Comparison of ENCODE assay signal across 10 mouse cellular contexts in the genomic region with DNA sequence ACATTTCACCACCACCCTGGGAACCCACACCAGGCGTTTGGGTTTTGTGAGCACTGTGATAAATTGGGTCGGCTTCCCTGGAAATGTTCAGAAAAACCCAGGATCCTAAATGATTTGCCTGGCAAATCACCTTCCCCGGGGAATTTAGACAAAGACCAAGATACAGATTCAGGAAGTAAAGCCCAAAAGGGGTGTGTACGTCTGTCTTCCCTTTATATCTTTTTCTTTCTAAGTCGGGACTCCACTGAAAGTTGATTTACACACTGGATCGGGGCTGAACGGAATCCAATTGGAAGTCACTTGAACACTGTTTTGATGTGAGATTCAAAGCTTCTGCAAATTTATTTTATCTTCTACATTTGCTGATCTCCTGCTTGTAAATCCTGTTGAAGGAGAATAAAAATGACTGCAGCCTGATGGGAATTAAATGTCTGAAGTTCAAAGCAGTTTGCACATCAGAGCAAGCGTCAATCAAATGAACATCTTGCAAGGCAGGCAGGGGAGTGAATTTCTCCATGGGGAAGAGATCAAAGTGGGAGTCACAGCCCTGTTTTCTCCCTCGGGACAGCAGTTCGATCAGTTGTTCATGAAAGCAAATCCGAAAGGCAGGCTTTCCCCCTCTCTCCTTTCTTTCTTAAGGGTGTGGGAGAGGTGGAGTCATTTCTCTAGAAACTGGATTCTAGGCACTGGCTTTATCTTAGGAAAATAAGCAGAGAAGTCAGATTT.
A peak's percentile ranks its signal among the peaks of the same experiment; 100 is the strongest.
DNase-seq lines count a peak whose midpoint lies in the region; ATAC-seq and TF ChIP-seq lines count a peak whose summit lies in the region.
"Had no signal": no experiment of that assay in that cellular context is flagged by ENCODE, and none has a peak within 500 bp of the region (broad histone marks: within the 10 kb centered on the region; RNA-seq: fewer than 3 reads in every experiment).

No protein-coding gene starts in this region.

- H3K4me2 ChIP-seq in kidney, embryonic 14.5 days (replicated peaks; ENCODE audit: low read depth, low read length) = peak overlapping the region; percentile 10; the same call in 1 of the 2 replicates
- no peak overlapping the region for H3K4me2 ChIP-seq in hindbrain, embryonic 11.5 days (replicated peaks; ENCODE audit: low read depth, low read length)
- peak overlapping the region; percentile 23; the same call in 1 of the 2 replicates for H3K4me2 ChIP-seq in midbrain, embryonic 13.5 days (replicated peaks)

- H3K36me3 ChIP-seq in kidney, embryonic 14.5 days (ENCODE audit: control insufficient read depth, insufficient read depth, low read length) = no peaks in the 10 kb centered on the region
- H3K36me3 ChIP-seq in kidney, adult 2 months (ENCODE audit: control insufficient read depth, insufficient read depth, low read length) = no peaks in the 10 kb centered on the region
- H3K36me3 ChIP-seq in hindbrain, embryonic 11.5 days (ENCODE audit: control insufficient read depth, insufficient read depth, low read length) = no peaks in the 10 kb centered on the region
- no peaks in the 10 kb centered on the region for H3K36me3 ChIP-seq in midbrain, embryonic 13.5 days

- no peak for TF ChIP-seq CTCF in kidney, adult 2 months (conservative IDR thresholded peaks at IDR 0.05; ENCODE audit: insufficient read depth, insufficient read length, low read depth, low read length)

- ATAC-seq in kidney, embryonic 14.5 days (ENCODE audit: low FRiP score, low TSS enrichment) = no peak
- peak; percentile 17; the same call in 1 of the 2 replicates for ATAC-seq in hindbrain, embryonic 11.5 days (ENCODE audit: low FRiP score)
- ATAC-seq in midbrain, embryonic 13.5 days = peak; percentile 67
- ATAC-seq in erythroblast, adult 5-6 weeks (replicated peaks; ENCODE audit: low FRiP score, poor library complexity, severe bottlenecking) = no peak
- ATAC-seq: inflammation-experienced regulatory T-cells, adult 6 months had no signal

- no peaks in the 10 kb centered on the region for H3K27me3 ChIP-seq in kidney, embryonic 14.5 days (ENCODE audit: control insufficient read depth, insufficient read depth, low read length)
- no peaks in the 10 kb centered on the region for H3K27me3 ChIP-seq in kidney, adult 2 months (replicated peaks; ENCODE audit: control insufficient read depth, insufficient read depth, low read length)
- no peaks in the 10 kb centered on the region for H3K27me3 ChIP-seq in hindbrain, embryonic 11.5 days (ENCODE audit: control insufficient read depth, insufficient read depth, low read length)
- no peaks in the 10 kb centered on the region for H3K27me3 ChIP-seq in midbrain, embryonic 13.5 days

- 8% methylated on average over 11 of the region's 11 CpGs for WGBS in kidney, embryonic 14.5 days
- 53% methylated on average over 11 of the region's 11 CpGs for WGBS in kidney, adult 2 months
- WGBS in hindbrain, embryonic 11.5 days = 13% methylated on average over 11 of the region's 11 CpGs
- 6% methylated on average over 11 of the region's 11 CpGs for WGBS in midbrain, embryonic 13.5 days

- H3K9me3 ChIP-seq in kidney, embryonic 14.5 days (ENCODE audit: control insufficient read depth, low read length) = no peaks in the 10 kb centered on the region
- H3K9me3 ChIP-seq in hindbrain, embryonic 11.5 days (ENCODE audit: control insufficient read depth, low read length) = no peaks in the 10 kb centered on the region
- H3K9me3 ChIP-seq in midbrain, embryonic 13.5 days = no peaks in the 10 kb centered on the region

- TF ChIP-seq POLR2A in kidney, adult 2 months (IDR thresholded peaks at IDR 0.05; ENCODE audit: low read depth, low read length) = no peak

- H3K9ac ChIP-seq in kidney, embryonic 14.5 days (ENCODE audit: low read depth, low read length) = no peak overlapping the region
- H3K9ac ChIP-seq in hindbrain, embryonic 11.5 days (ENCODE audit: low read depth, low read length) = no peak overlapping the region
- no peak overlapping the region for H3K9ac ChIP-seq in midbrain, embryonic 13.5 days (replicated peaks)

- DNase-seq in kidney, adult 2 months = no peak
- DNase-seq in brain, adult 2 months (ENCODE audit: low read depth, low spot score) = peak; percentile 41
- DNase-seq in hindbrain, embryonic 11.5 days (ENCODE audit: low spot score) = no peak
- no peak for DNase-seq in urinary bladder, postnatal 4 days (ENCODE audit: low spot score in 2 of 2)
- DNase-seq in spleen, postnatal 4 days (ENCODE audit: low spot score in 2 of 2) = no peak
- DNase-seq: gastrocnemius, postnatal 25 days had no signal

- peaks cover 30% of the 10 kb centered on the region for H3K4me1 ChIP-seq in kidney, embryonic 14.5 days (ENCODE audit: control insufficient read depth, insufficient read depth, low read length)
- H3K4me1 ChIP-seq in kidney, adult 2 months (ENCODE audit: control insufficient read depth, insufficient read depth, low read length) = peaks cover 2% of the 10 kb centered on the region; the same call in 1 of the 2 replicates
- H3K4me1 ChIP-seq in hindbrain, embryonic 11.5 days (replicated peaks; ENCODE audit: control insufficient read depth, insufficient read depth, low read length) = peaks cover 10% of the 10 kb centered on the region
- H3K4me1 ChIP-seq in midbrain, embryonic 13.5 days (replicated peaks) = peaks cover 88% of the 10 kb centered on the region

- peak overlapping the region; percentile 39; the same call in 1 of the 2 replicates for H3K27ac ChIP-seq in kidney, embryonic 14.5 days (ENCODE audit: low read depth, low read length)
- H3K27ac ChIP-seq in kidney, adult 2 months (ENCODE audit: insufficient read depth, low read depth, low read length) = no peak overlapping the region
- H3K27ac ChIP-seq in hindbrain, embryonic 11.5 days (ENCODE audit: low read depth, low read length) = no peak overlapping the region
- H3K27ac ChIP-seq in midbrain, embryonic 13.5 days = peak overlapping the region; percentile 86

- no peak overlapping the region for H3K4me3 ChIP-seq in kidney, embryonic 14.5 days (ENCODE audit: low read length)
- H3K4me3 ChIP-seq in kidney, adult 2 months (ENCODE audit: insufficient read depth, low read depth, low read length) = no peak overlapping the region
- no peak overlapping the region for H3K4me3 ChIP-seq in hindbrain, embryonic 11.5 days (ENCODE audit: low read depth, low read length)
- H3K4me3 ChIP-seq in midbrain, embryonic 13.5 days (replicated peaks) = no peak overlapping the region

Comparison
In these comparisons a context has a peak if more than half of its experiments do, and no peak if none do; other contexts are left out.
1. H3K27ac ChIP-seq: peak in kidney, embryonic 14.5 days (single experiment) and midbrain, embryonic 13.5 days (single experiment); none in kidney, adult 2 months (single experiment) and hindbrain, embryonic 11.5 days (single experiment).
2. ATAC-seq: peak in hindbrain, embryonic 11.5 days (single experiment) and midbrain, embryonic 13.5 days (single experiment); none in kidney, embryonic 14.5 days (single experiment) and erythroblast, adult 5-6 weeks (single experiment).